11 mouse cellular contexts compared by ENCODE assay signal in the genomic region with DNA sequence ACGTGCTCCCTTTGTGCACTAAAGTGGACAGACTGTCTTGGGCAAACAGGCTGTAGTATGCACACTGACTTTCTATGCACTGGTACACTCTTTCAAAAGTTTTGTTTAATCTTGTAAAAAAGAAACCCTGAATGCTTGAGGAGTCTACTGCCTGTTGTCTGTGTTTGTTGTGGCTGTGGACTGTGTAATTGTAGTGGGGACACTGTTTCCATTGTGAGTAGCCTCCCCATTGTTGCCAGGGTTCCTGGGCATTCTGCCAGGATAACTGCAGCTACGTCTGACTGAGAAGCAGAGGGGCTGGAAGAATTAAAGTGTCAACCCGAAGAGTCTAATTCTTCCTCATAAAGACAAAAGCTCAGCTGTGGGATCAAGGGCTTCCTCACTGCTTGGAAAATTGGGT.
A peak's percentile ranks its signal among the peaks of the same experiment; 100 is the strongest.
DNase-seq lines count a peak whose midpoint lies in the region; ATAC-seq lines count a peak whose summit lies in the region.
"Had no signal": no experiment of that assay in that cellular context is flagged by ENCODE, and none has a peak within 500 bp of the region (broad histone marks: within the 10 kb centered on the region; RNA-seq: fewer than 3 reads in every experiment).

No protein-coding gene starts in this region.

- 17% methylated on average over 3 of the region's 3 CpGs for WGBS in heart, embryonic 15.5 days
- WGBS in neural tube, embryonic 11.5 days = 54% methylated on average over 3 of the region's 3 CpGs
- WGBS in neural tube, embryonic 15.5 days = 8% methylated on average over 3 of the region's 3 CpGs
- 21% methylated on average over 3 of the region's 3 CpGs for WGBS in hindbrain, embryonic 13.5 days
- WGBS in neural tube, embryonic 14.5 days = 16% methylated on average over 3 of the region's 3 CpGs

- H3K27ac ChIP-seq in heart, embryonic 15.5 days = peak overlapping the region; percentile 31
- H3K27ac ChIP-seq in neural tube, embryonic 11.5 days (ENCODE audit: low read depth, low read length) = no peak overlapping the region
- no peak overlapping the region for H3K27ac ChIP-seq in neural tube, embryonic 15.5 days (replicated peaks)
- H3K27ac ChIP-seq in hindbrain, embryonic 13.5 days = no peak overlapping the region
- no peak overlapping the region for H3K27ac ChIP-seq in neural tube, embryonic 14.5 days (ENCODE audit: low read depth, low read length)
- H3K27ac ChIP-seq: liver, embryonic 14.5 days had no signal

- H3K27me3 ChIP-seq in heart, embryonic 15.5 days = no peaks in the 10 kb centered on the region
- no peaks in the 10 kb centered on the region for H3K27me3 ChIP-seq in neural tube, embryonic 11.5 days (ENCODE audit: control insufficient read depth, insufficient read depth, low read length)
- no peaks in the 10 kb centered on the region for H3K27me3 ChIP-seq in neural tube, embryonic 15.5 days (replicated peaks)
- H3K27me3 ChIP-seq in hindbrain, embryonic 13.5 days = no peaks in the 10 kb centered on the region
- no peaks in the 10 kb centered on the region for H3K27me3 ChIP-seq in neural tube, embryonic 14.5 days (ENCODE audit: control insufficient read depth, insufficient read depth, low read length)

- peaks cover 4% of the 10 kb centered on the region; the same call in 1 of the 2 replicates for H3K4me1 ChIP-seq in heart, embryonic 15.5 days (replicated peaks)
- H3K4me1 ChIP-seq in neural tube, embryonic 11.5 days (ENCODE audit: control insufficient read depth, insufficient read depth, low read length) = no peaks in the 10 kb centered on the region
- H3K4me1 ChIP-seq in neural tube, embryonic 15.5 days = no peaks in the 10 kb centered on the region
- no peaks in the 10 kb centered on the region for H3K4me1 ChIP-seq in hindbrain, embryonic 13.5 days (replicated peaks)
- H3K4me1 ChIP-seq in neural tube, embryonic 14.5 days (ENCODE audit: control insufficient read depth, insufficient read depth, low read length) = no peaks in the 10 kb centered on the region

- no peaks in the 10 kb centered on the region for H3K36me3 ChIP-seq in heart, embryonic 15.5 days
- H3K36me3 ChIP-seq in neural tube, embryonic 11.5 days (ENCODE audit: control insufficient read depth, insufficient read depth, low read length) = no peaks in the 10 kb centered on the region
- no peaks in the 10 kb centered on the region for H3K36me3 ChIP-seq in neural tube, embryonic 15.5 days
- H3K36me3 ChIP-seq in hindbrain, embryonic 13.5 days = no peaks in the 10 kb centered on the region
- H3K36me3 ChIP-seq in neural tube, embryonic 14.5 days (ENCODE audit: control insufficient read depth, insufficient read depth, low read length) = no peaks in the 10 kb centered on the region

- no peak for DNase-seq in heart, adult 18-20 months
- DNase-seq in neural tube, embryonic 11.5 days (ENCODE audit: low spot score) = peak; percentile 36
- no peak for DNase-seq in thymus, postnatal 0 days (ENCODE audit: low spot score)
- DNase-seq: adrenal gland, adult 2 months; thymus, postnatal 4 days had no signal

- peak; percentile 55; the same call in 1 of the 2 replicates for ATAC-seq in heart, embryonic 15.5 days (replicated peaks; ENCODE audit: insufficient number of reproducible peaks, insufficient read depth, low FRiP score, low read depth)
- ATAC-seq in neural tube, embryonic 11.5 days (ENCODE audit: insufficient read depth, low FRiP score, low TSS enrichment) = peak; percentile 61; the same call in 1 of the 2 replicates
- no peak; the same call in 1 of the 2 replicates for ATAC-seq in neural tube, embryonic 15.5 days (ENCODE audit: low FRiP score)
- 0 out of 2 replicates have a peak, but pooled peaks have one; percentile 59 for ATAC-seq in hindbrain, embryonic 13.5 days (ENCODE audit: low FRiP score)
- ATAC-seq in neural tube, embryonic 14.5 days (ENCODE audit: low read depth) = peak; percentile 49; the same call in 1 of the 2 replicates

- no peak overlapping the region for H3K9ac ChIP-seq in heart, embryonic 15.5 days
- no peak overlapping the region for H3K9ac ChIP-seq in neural tube, embryonic 11.5 days (ENCODE audit: low read length)
- H3K9ac ChIP-seq in neural tube, embryonic 15.5 days (replicated peaks) = no peak overlapping the region
- H3K9ac ChIP-seq in hindbrain, embryonic 13.5 days = no peak overlapping the region
- H3K9ac ChIP-seq in neural tube, embryonic 14.5 days (replicated peaks; ENCODE audit: low read depth, low read length) = no peak overlapping the region
- H3K9ac ChIP-seq: liver, embryonic 14.5 days had no signal

- no peaks in the 10 kb centered on the region for H3K9me3 ChIP-seq in heart, embryonic 15.5 days (replicated peaks)
- no peaks in the 10 kb centered on the region for H3K9me3 ChIP-seq in neural tube, embryonic 11.5 days (ENCODE audit: control insufficient read depth, low read length)
- no peaks in the 10 kb centered on the region for H3K9me3 ChIP-seq in neural tube, embryonic 15.5 days (replicated peaks)
- no peaks in the 10 kb centered on the region for H3K9me3 ChIP-seq in hindbrain, embryonic 13.5 days
- no peaks in the 10 kb centered on the region for H3K9me3 ChIP-seq in neural tube, embryonic 14.5 days (ENCODE audit: control insufficient read depth, low read length)

- H3K4me2 ChIP-seq in heart, embryonic 15.5 days = no peak overlapping the region
- H3K4me2 ChIP-seq in neural tube, embryonic 11.5 days (ENCODE audit: low read depth) = no peak overlapping the region
- H3K4me2 ChIP-seq in neural tube, embryonic 15.5 days = no peak overlapping the region
- H3K4me2 ChIP-seq in hindbrain, embryonic 13.5 days = no peak overlapping the region
- H3K4me2 ChIP-seq in neural tube, embryonic 14.5 days (ENCODE audit: low read depth, low read length) = no peak overlapping the region

- H3K4me3 ChIP-seq in heart, embryonic 15.5 days = no peak overlapping the region
- no peak overlapping the region for H3K4me3 ChIP-seq in neural tube, embryonic 11.5 days (ENCODE audit: low read depth, low read length)
- no peak overlapping the region for H3K4me3 ChIP-seq in neural tube, embryonic 15.5 days (replicated peaks)
- H3K4me3 ChIP-seq in hindbrain, embryonic 13.5 days = no peak overlapping the region
- H3K4me3 ChIP-seq in neural tube, embryonic 14.5 days (ENCODE audit: low read depth, low read length) = no peak overlapping the region
- H3K4me3 ChIP-seq: erythroblast, embryonic 14.5 days had no signal
